Mouse (Mus musculus) CH12.LX (cell line): ENCODE results near the gene Gm44579. TPM values are rescaled to one million over a fixed set of nuclear protein-coding genes. Genes with fewer than 3 reads are reported as not detected.

ENCODE experiments used
- DNase-seq: peaks from one replicate; pipeline ENCODE4 v3.0.0-alpha.2; 2013; ENCODE audit errors: extremely low read depth
- H3K27ac ChIP-seq: 2 replicates; pipeline ENCODE4 v1.5.1; 2012; ENCODE audit warnings: low read depth, mild to moderate bottlenecking, control low read depth, moderate library complexity; ENCODE audit not compliant: insufficient read depth
- H3K27me3 ChIP-seq: replicated peaks from 2 replicates; pipeline ENCODE3; 2012; ENCODE audit warnings: inconsistent platforms
- H3K36me3 ChIP-seq, 2 experiments: replicated peaks in 1 of 2; 2 replicates each; pipeline versions ENCODE3 to v1.6.1; 2012; ENCODE audit warnings: inconsistent platforms in 1 of 2, low read length in 1 of 2, mild to moderate bottlenecking in 1 of 2, mixed read lengths in 1 of 2, moderate library complexity in 1 of 2; ENCODE audit not compliant: control insufficient read depth in 1 of 2, insufficient read depth in 1 of 2
- H3K4me1 ChIP-seq, 2 experiments: 2 replicates each; pipeline ENCODE4 v1.6.1; 2012; ENCODE audit warnings: inconsistent platforms in 1 of 2, moderate library complexity in 1 of 2; ENCODE audit not compliant: insufficient read depth in 2 of 2, control insufficient read depth in 1 of 2
- H3K4me2 ChIP-seq: 2 replicates; pipeline ENCODE4 v1.6.1; 2012; ENCODE audit warnings: low read depth, mild to moderate bottlenecking, control low read depth; ENCODE audit not compliant: poor library complexity, insufficient read depth, severe bottlenecking
- H3K4me3 ChIP-seq, 3 experiments: fragments of 150-350 bp in 1 of 3; sonication (generic) in 1 of 3; replicated peaks in 1 of 3; 2 replicates each; pipeline versions ENCODE3 to v1.5.1; 2011 to 2012; ENCODE audit warnings: low read depth in 2 of 3, low read length in 2 of 3, mild to moderate bottlenecking in 2 of 3, moderate library complexity in 2 of 3, control low read depth in 1 of 3, improper control_type of control experiment in 1 of 3, inconsistent platforms in 1 of 3, mixed read lengths in 1 of 3; ENCODE audit not compliant: poor library complexity in 1 of 3
- H3K79me2 ChIP-seq: replicated peaks from 2 replicates; pipeline ENCODE4 v1.6.1; 2012; ENCODE audit warnings: mild to moderate bottlenecking, moderate library complexity; ENCODE audit not compliant: control insufficient read depth, poor library complexity, insufficient read depth, severe bottlenecking; ENCODE audit errors: extremely low read depth
- H3K9ac ChIP-seq: 2 replicates; pipeline ENCODE4 v1.6.1; 2012; ENCODE audit warnings: low read depth, mild to moderate bottlenecking, control low read depth, moderate library complexity; ENCODE audit not compliant: insufficient read depth
- H3K9me3 ChIP-seq: replicated peaks from 2 replicates; pipeline ENCODE3; 2012; ENCODE audit warnings: low read length, inconsistent platforms, mixed read lengths
- BHLHE40 ChIP-seq: IDR thresholded peaks from 2 replicates; pipeline ENCODE4 v1.6.1; 2011; ENCODE audit warnings: mild to moderate bottlenecking, low read depth, low read length, improper control_type of control experiment
- CHD2 ChIP-seq: IDR thresholded peaks from 2 replicates; pipeline ENCODE4 v1.6.1; 2011; ENCODE audit warnings: low read length, improper control_type of control experiment
- CTCF ChIP-seq, 2 experiments: IDR thresholded peaks in 1 of 2; conservative IDR thresholded peaks in 1 of 2; 2 replicates each; pipeline ENCODE4 v1.5.1; 2011 to 2012; ENCODE audit warnings: low read depth in 2 of 2, low read length in 2 of 2, improper control_type of control experiment in 1 of 2, inconsistent platforms in 1 of 2, mild to moderate bottlenecking in 1 of 2, moderate library complexity in 1 of 2
- ELF1 ChIP-seq: IDR thresholded peaks from 2 replicates; pipeline ENCODE4 v1.6.1; 2014; ENCODE audit warnings: low read depth, mild to moderate bottlenecking, inconsistent platforms, low read length, improper control_type of control experiment
- GABPA ChIP-seq: IDR thresholded peaks from 2 replicates; pipeline ENCODE4 v1.6.1; 2012; ENCODE audit warnings: low read depth, low read length, improper control_type of control experiment, inconsistent platforms; ENCODE audit not compliant: insufficient replicate concordance
- HCFC1 ChIP-seq: IDR thresholded peaks from 2 replicates; pipeline ENCODE4 v1.6.1; 2012; ENCODE audit warnings: low read depth, mild to moderate bottlenecking, inconsistent platforms, low read length, improper control_type of control experiment
- IRF4 ChIP-seq: IDR thresholded peaks from 2 replicates; pipeline ENCODE4 v1.6.1; 2014; ENCODE audit warnings: low read depth, mild to moderate bottlenecking, inconsistent platforms, low read length, improper control_type of control experiment
- JUN ChIP-seq: IDR thresholded peaks from 2 replicates; pipeline ENCODE4 v1.6.1; 2011; ENCODE audit warnings: low read depth, mild to moderate bottlenecking, low read length, improper control_type of control experiment, moderate library complexity; ENCODE audit not compliant: insufficient read depth
- KAT2A ChIP-seq: IDR thresholded peaks from 2 replicates; pipeline ENCODE4 v1.6.1; 2012; ENCODE audit warnings: low read length, improper control_type of control experiment, inconsistent platforms; ENCODE audit not compliant: insufficient replicate concordance
- MAX ChIP-seq: IDR thresholded peaks from 2 replicates; pipeline ENCODE4 v1.6.1; 2011; ENCODE audit warnings: low read length, improper control_type of control experiment
- MXI1 ChIP-seq: IDR thresholded peaks from 2 replicates; pipeline ENCODE4 v1.6.1; 2011; ENCODE audit warnings: mild to moderate bottlenecking, low read depth, low read length, improper control_type of control experiment
- MYC ChIP-seq: IDR thresholded peaks from 2 replicates; pipeline ENCODE4 v1.6.1; 2011; ENCODE audit warnings: low read depth, mild to moderate bottlenecking, improper control_type of control experiment, low read length
- NELFE ChIP-seq: IDR thresholded peaks from 2 replicates; pipeline ENCODE4 v1.6.1; 2011; ENCODE audit warnings: low read depth, low read length, improper control_type of control experiment
- NRF1 ChIP-seq: IDR thresholded peaks from 2 replicates; pipeline ENCODE4 v1.6.1; 2014; ENCODE audit warnings: low read depth, mild to moderate bottlenecking, inconsistent platforms, low read length, improper control_type of control experiment, moderate library complexity
- POLR2A ChIP-seq: IDR thresholded peaks from 2 replicates; pipeline ENCODE4 v1.6.1; 2011; ENCODE audit warnings: low read depth, mild to moderate bottlenecking, improper control_type of control experiment, low read length
- RAD21 ChIP-seq: IDR thresholded peaks from 2 replicates; pipeline ENCODE4 v1.6.1; 2011; ENCODE audit warnings: low read depth, mild to moderate bottlenecking, low read length, improper control_type of control experiment, moderate library complexity
- RCOR1 ChIP-seq: conservative IDR thresholded peaks from 2 replicates; pipeline ENCODE4 v1.6.1; 2012; ENCODE audit warnings: low read depth, mild to moderate bottlenecking, inconsistent platforms, low read length, improper control_type of control experiment
- SIN3A ChIP-seq: IDR thresholded peaks from 2 replicates; pipeline ENCODE4 v1.6.1; 2012; ENCODE audit warnings: low read length, improper control_type of control experiment, inconsistent platforms
- SMC3 ChIP-seq: IDR thresholded peaks from 2 replicates; pipeline ENCODE4 v1.6.1; 2011; ENCODE audit warnings: low read depth, low read length, improper control_type of control experiment
- TBP ChIP-seq: conservative IDR thresholded peaks from 2 replicates; pipeline ENCODE4 v1.6.1; 2011; ENCODE audit warnings: low read depth, low read length, improper control_type of control experiment
- TCF12 ChIP-seq: IDR thresholded peaks from 2 replicates; pipeline ENCODE4 v1.6.1; 2014; ENCODE audit warnings: low read depth, mild to moderate bottlenecking, inconsistent platforms, low read length, improper control_type of control experiment
- UBTF ChIP-seq: IDR thresholded peaks from 2 replicates; pipeline ENCODE4 v1.6.1; 2012; ENCODE audit warnings: low read depth, mild to moderate bottlenecking, inconsistent platforms, low read length, improper control_type of control experiment, moderate library complexity
- USF1 ChIP-seq: IDR thresholded peaks from 2 replicates; pipeline ENCODE4 v1.6.1; 2014; ENCODE audit warnings: low read depth, mild to moderate bottlenecking, inconsistent platforms, low read length, improper control_type of control experiment
- ZC3H11A ChIP-seq: IDR thresholded peaks from 2 replicates; pipeline ENCODE4 v1.6.1; 2012; ENCODE audit warnings: low read depth, mild to moderate bottlenecking, inconsistent platforms, low read length, improper control_type of control experiment
- ZMIZ1 ChIP-seq: IDR thresholded peaks from 2 replicates; pipeline ENCODE4 v1.6.1; 2012; ENCODE audit warnings: low read depth, mild to moderate bottlenecking, inconsistent platforms, low read length, improper control_type of control experiment
- dilution Hi-C: fragments of 300-500 bp; cut with MboI; formaldehyde crosslinking; loops from 2 replicates; pipeline ENCODE4 v1.14.3; 2020; ENCODE audit warnings: low sequenced_read_pairs; ENCODE audit not compliant: extremely low pct_unique_long_range_greater_than_20kb, extremely low pct_ligation_motif_present
- in situ Hi-C: fragments of 300-500 bp; cut with MboI; formaldehyde crosslinking; loops from 3 replicates; pipeline ENCODE4 v1.14.3; 2019; ENCODE audit warnings: low sequenced_read_pairs, low pct_ligation_motif_present, low pct_unique_long_range_greater_than_20kb, mixed read lengths
- polyA plus RNA-seq: library from polyadenylated mRNA; unstranded; fragments of >175 nt; gene quantifications from 2 replicates; pipeline ENCODE4 v1.2.1, GENCODE M21; 2012; ENCODE audit warnings: low read depth; ENCODE audit not compliant: insufficient read length
- total RNA-seq, 2 experiments: library from RNA; depleted of rRNA; stranded (reverse); fragments of 300-350 nt in 1 of 2; fragments of >200 nt in 1 of 2; gene quantifications; 2 replicates each; pipeline ENCODE4 v1.2.3; 2012 to 2014

Gene Gm44579
- total and polyA plus RNA-seq, 3 experiments = not detected

DNA sequence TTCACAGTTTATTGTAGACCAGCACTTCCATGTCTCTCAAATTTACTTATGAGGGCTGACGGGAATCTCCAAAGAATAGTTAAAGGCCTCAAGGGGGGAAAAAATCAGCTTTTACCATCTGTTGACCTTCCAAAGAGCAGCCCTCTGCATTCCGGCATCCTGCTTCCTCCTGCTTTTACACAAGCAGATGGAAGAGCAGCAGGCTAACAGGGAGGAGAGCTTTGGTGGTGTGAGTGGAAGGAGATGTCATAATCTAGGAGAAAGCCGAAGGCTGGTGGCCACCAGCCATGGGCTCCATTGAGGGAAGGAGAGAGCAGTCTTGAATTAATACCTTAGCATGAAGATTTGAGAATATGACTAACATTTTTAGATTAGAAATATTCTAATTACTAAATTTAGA is 72.4 kb downstream of the Gm44579 start:
- in situ Hi-C loops = no loop called here
- Histone ChIP-seq H3K9me3 (peaks cover 7% of the 10 kb centered on the region), H3K4me1 (peaks cover 0 to 18% of the 10 kb centered on the region in 2 experiments; a peak in 2 of 4 replicates), H3K27me3 (peaks cover 4% of the 10 kb centered on the region), H3K36me3 (no peaks in the 10 kb centered on the region), H3K79me2 (peaks cover 15% of the 10 kb centered on the region), H3K27ac (no peak overlapping the region), H3K4me2 (no peak overlapping the region), H3K9ac (no peak overlapping the region), H3K4me3 (no peak overlapping the region)
- DNase-seq = no peak
- dilution Hi-C loops = no loop called here
- TF ChIP-seq RAD21 = no peak
- TF ChIP-seq IRF4 = no peak
- no peak for TF ChIP-seq ZC3H11A
- TF ChIP-seq SMC3 = no peak
- TF ChIP-seq ZMIZ1 = no peak

GRCm38 (mm10) chr15:98145559-98146181 is 75.1 kb downstream of the Gm44579 start:
- H3K9me3 ChIP-seq = peaks cover 7% of the 10 kb centered on the region
- H3K27me3 ChIP-seq = peaks cover 4% of the 10 kb centered on the region
- peaks cover 16 to 22% of the 10 kb centered on the region in 2 experiments for H3K36me3 ChIP-seq
- peak overlapping the region; percentile 57 for H3K9ac ChIP-seq
- peak overlapping the region; percentile 61 to 87 (median 85) for H3K4me3 ChIP-seq
- H3K4me2 ChIP-seq = peak overlapping the region; percentile 63
- in situ Hi-C loops = no loop called here
- H3K4me1 ChIP-seq = peaks cover 0 to 14% of the 10 kb centered on the region in 2 experiments; a peak in 2 of 4 replicates
- TF ChIP-seq USF1 (no peak), JUN (no peak), MAX (peak; percentile 59), NRF1 (peak; percentile 94), NELFE (peak; percentile 74), SIN3A (no peak; the same call in none of the 2 replicates), BHLHE40 (peak; percentile 0; the same call in 1 of the 2 replicates), UBTF (peak; percentile 37; the same call in 1 of the 2 replicates), MXI1 (peak; percentile 78), POLR2A (peak; percentile 91), CTCF (conservative IDR thresholded peaks at IDR 0.05 in 1 of 2, IDR thresholded peaks at IDR 0.05 in 1 of 2; ENCODE audit: low read depth in 2 of 2, low read length in 2 of 2) (no peak), ELF1 (peak; percentile 81), HCFC1 (peak; percentile 83), MYC (no peak), RCOR1 (no peak), TBP (peak; percentile 73; the same call in 1 of the 2 replicates), TCF12 (peak; percentile 59), CHD2 (peak; percentile 48), KAT2A (peak; percentile 63; the same call in 1 of the 2 replicates), GABPA (no peak)
- TF ChIP-seq, all 38 proteins: peak for 13
- dilution Hi-C loops = no loop called here
- H3K27ac ChIP-seq = no peak overlapping the region
- peaks cover 17% of the 10 kb centered on the region for H3K79me2 ChIP-seq
- peak; percentile 93 for DNase-seq
